Mouse (Mus musculus) lung, adult 18-20 months (tissue): ENCODE data around the gene Gm20388.
A peak's percentile ranks its signal among the peaks of the same experiment; 100 is the strongest.

Source experiments
- DNase-seq, 2 experiments: peaks; one replicate each; pipeline ENCODE4 v3.0.0; 2022; ENCODE audit warnings: mixed read lengths in 2 of 2

Gene Gm20388

DNA sequence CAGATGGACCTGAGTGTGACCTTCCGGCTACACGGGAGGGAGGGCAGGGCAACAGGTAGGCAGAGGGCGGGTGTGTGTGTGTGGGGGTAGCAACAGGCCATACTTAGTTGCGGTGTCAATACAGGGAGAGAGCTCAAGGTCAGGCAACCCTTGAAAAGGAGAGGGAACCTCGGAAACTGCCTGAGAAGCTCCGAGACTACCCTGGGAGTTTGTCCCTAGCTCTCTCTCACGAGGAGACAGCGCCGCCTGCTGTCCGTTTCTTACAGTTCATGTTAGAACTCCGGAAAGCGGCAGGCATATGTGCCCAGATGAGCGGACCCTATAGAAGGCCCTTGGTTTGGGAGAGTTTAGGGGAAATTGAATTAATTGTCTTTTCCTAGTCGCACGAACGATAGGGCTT, 1182.0 kb downstream of the Gm20388 start:
- DNase-seq = peak; percentile 78 to 83

GRCm38 (mm10) chr8:121093496-121093895, 1182.9 kb downstream of the Gm20388 start:
- no peak for DNase-seq

- DNase-seq = peak in 1 of 2 experiments; percentile 64
Measured at GRCm38 (mm10) chr8:121104049-121104818, 1193.6 kb downstream of the Gm20388 start.

- DNase-seq = peak; percentile 98 to 99
Measured at GRCm38 (mm10) chr8:121107668-121108656, 1197.3 kb downstream of the Gm20388 start, which contains the start of gene Mthfsd. Gene Mthfsd, minus strand, starts transcription at chr8:121108392.

DNA sequence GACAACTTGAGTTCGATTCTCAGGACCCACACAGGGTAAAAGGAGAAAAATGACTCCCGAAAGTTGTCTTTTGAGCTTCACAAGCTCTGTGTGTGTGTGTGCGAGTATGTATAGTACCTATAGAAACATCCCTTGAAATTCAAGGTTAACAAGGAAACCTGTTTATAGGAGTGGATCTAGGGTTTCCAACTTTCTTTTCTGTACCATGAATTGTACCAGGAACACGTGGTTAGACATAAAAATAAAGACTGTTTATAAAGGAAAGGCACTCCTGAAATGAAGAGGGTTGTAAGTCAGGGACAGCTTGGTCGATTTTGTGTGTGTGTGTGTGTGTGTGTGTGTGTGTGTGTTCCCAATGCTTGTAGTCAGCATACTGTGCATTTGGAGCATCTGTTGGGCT, 1198.0 kb downstream of the Gm20388 start:
- no peak for DNase-seq

DNA sequence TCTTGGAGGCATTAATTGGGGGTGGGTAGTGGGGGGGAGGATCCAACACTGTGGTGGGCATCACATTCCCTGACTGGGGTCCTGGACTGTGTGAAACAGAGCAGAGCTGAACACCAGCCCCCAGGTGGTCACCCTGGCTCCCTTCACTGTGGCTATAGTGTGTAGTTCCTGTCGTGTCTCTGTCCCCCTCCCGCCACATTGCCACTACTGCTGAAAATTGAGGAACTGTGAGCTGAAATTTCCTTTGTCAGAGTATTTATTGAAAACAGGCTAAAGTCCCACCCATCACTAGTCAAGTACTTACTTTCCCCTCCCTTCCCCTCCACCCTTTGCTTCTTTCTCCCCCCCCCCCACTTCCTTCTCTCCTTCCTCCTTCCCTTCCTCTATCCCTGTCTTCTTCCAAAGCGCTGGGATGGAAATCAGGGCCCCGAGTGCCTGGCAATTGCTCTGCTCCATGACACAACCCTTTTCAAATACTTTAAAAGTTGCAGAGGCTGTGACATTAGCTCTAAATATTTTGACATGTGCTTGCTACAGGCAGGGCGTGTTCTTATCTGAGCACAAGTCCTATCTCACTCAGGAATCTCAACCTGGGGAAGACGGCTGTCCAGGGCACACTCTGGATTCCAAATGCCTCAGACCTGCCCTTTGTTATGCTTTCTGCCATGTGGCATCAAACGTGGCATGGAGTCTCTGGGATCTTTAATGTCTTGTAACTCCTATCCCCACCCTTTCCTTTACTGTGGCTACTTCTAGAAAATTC, 1200.7 kb downstream of the Gm20388 start:
- no peak for DNase-seq

- peak; percentile 95 to 96 for DNase-seq
Measured at GRCm38 (mm10) chr8:121113261-121113660, 1202.6 kb downstream of the Gm20388 start.

- DNase-seq = no peak
Measured at GRCm38 (mm10) chr8:121115136-121115535, 1204.5 kb downstream of the Gm20388 start.

DNA sequence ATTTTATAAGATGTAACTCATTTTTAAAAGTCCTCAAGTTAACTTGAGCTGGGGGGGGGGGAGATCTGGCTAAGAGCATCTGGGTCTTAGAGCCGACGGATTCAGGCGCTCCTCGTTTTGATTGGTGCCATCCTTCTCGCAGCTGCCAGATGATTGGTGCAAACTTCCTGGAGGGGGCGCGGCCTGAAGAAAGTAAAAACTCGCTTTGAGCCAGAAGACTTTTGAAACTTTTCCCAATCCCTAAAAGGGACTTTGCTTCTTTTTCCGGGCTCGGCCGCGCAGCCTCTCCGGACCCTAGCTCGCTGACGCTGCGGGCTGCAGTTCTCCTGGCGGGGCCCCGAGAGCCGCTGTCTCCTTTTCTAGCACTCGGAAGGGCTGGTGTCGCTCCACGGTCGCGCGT, 1205.3 kb downstream of the Gm20388 start, which contains the start of gene Foxc2:
TSS of gene Foxc2 (plus strand) at position 224 of the 400 bp plus-strand sequence.
- peak; percentile 88 to 90 for DNase-seq

- no peak for DNase-seq
Measured at GRCm38 (mm10) chr8:121116591-121117185, 1206.0 kb downstream of the Gm20388 start.

DNA sequence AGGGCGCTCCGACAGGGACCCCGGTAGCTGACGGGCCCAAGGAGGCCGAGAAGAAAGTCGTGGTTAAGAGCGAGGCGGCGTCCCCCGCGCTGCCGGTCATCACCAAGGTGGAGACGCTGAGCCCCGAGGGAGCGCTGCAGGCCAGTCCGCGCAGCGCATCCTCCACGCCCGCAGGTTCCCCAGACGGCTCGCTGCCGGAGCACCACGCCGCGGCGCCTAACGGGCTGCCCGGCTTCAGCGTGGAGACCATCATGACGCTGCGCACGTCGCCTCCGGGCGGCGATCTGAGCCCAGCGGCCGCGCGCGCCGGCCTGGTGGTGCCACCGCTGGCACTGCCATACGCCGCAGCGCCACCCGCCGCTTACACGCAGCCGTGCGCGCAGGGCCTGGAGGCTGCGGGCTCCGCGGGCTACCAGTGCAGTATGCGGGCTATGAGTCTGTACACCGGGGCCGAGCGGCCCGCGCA, 1206.6 kb downstream of the Gm20388 start:
- DNase-seq = no peak

- no peak for DNase-seq
Measured at GRCm38 (mm10) chr8:121117906-121118305, 1207.3 kb downstream of the Gm20388 start.

GRCm38 (mm10) chr8:121118634-121119420, 1208.2 kb downstream of the Gm20388 start:
- DNase-seq = no peak

DNA sequence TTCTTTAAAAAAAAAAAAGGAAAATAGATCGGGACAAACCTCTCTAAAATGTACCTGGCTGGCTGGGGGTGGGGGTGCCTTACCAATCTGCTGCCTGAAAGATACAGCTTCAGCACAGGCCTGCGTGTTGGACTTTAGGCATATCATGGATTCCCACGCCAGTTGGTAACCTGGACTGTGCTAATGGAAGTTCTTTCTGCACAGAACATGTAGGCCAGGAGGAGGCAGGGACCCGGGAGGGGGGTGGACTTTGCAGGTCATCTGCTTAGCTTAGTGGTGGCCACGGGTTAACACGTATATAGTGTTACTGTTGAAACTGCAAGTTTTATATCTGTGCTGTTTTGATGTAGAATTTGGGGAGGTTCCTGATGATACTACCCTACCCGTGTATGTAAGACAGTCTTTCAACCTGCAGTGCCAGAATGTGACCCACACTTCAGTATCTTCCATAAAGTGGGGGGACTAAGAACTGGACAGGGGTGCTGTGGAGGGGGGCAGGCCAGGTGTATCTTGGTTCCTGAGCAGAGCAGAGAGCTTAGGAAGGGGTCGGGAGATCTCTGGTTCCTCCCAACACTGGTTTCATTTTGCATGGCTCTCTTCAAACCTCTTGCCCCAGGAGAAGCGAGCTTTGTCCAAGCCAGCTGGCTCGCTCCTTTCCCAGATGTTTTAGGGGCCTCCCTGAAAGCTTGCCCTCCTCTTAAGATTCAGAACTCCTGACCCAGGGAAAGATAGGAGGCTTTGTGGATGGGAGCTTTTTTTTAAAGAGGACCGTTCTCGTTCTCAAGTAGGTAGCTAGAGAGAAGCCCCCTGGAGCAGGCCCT, 1209.2 kb downstream of the Gm20388 start:
- no peak for DNase-seq

DNA sequence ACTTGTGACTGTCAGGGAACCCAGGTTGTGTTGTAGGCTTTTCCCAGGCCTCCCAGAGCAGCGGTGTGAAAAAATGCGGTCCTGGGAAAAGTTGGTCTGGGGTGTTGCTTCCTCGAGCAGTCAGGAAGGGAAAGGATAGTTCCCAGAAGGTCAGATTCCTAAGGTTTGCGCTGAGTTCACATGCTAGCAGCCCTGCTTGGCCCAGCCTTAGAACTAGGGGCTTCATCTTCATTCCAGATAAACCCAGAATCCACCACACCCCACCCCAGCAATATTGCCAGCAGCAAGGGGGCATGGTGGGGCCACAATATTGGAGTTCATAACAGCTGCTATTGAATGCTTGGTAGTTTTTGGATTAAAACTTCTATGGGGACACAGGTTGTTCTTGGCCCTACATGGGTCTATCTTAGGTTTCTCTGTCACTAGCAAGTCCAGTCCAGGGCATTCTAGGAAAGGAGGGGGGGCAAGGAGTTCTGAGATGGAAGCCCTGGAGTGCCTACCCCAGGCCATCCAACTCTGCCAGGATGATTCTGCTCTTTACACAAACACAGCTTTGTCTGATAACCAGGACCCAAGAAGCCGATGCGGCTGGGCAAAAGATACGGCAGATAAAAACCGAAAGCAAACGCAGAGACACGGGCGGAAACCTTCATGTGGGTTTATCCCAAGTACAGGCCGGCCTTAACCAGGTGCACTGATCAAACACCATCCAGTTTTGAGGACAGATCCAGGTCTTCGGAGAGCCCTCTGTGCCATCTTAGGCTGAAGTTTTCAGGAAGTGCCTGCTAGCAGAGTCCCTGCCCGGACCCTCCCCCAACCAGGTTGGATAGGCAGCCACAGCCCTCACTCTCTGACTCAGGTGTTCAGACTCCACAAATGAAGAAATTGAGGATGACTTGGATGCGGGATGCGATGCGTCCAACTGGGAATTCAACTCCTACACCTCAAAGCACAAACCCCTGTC, 1210.1 kb downstream of the Gm20388 start:
- no peak for DNase-seq

DNA sequence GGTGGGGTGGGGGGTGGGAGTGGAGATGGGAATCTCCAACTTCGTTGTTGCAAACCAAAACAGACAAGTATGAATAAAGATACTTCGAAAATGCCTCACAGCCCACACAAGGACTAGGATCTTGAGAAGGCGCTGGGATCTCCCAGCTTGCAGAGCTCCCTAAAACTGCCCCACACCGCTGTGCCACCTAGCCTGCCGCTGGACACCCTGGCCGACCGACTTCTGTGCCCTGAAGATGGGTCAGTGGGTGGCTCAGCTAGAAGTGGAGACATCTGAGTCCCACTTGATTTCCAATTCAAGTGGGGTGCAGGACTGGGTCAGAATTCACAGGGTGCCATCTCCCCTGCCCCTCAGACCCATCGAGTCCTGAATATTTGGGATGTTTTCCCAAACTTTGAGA, 1211.1 kb downstream of the Gm20388 start:
- no peak for DNase-seq

GRCm38 (mm10) chr8:121122368-121122767, 1211.7 kb downstream of the Gm20388 start:
- DNase-seq = no peak

GRCm38 (mm10) chr8:121123113-121123512, 1212.5 kb downstream of the Gm20388 start:
- no peak for DNase-seq
